Mouse (Mus musculus): ENCODE measurements around the gene Shb.
A peak's percentile ranks its signal among the peaks of the same experiment; 100 is the strongest.

The Shb gene

DNA sequence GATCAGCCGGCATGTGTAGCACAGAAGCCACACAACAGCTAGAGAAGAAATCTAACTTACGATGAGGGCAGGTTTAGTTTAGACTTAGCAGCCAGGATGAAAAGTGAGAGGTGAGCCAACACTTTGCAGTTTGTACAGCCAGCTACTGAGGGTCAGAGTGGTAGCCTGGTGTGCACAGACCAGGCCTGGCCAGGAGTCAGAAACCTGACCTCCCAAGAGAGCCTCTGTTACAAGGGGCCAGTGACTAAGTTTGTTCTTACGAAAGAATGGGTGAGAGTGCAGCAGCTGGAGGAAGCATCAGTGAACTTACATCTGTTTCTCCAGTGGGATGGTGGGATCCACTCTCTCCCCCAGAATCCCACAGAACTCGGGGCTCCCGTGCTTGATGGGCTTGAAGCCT lies 85.1 kb downstream of the Shb start:
- DNase-seq, result no peak

DNA sequence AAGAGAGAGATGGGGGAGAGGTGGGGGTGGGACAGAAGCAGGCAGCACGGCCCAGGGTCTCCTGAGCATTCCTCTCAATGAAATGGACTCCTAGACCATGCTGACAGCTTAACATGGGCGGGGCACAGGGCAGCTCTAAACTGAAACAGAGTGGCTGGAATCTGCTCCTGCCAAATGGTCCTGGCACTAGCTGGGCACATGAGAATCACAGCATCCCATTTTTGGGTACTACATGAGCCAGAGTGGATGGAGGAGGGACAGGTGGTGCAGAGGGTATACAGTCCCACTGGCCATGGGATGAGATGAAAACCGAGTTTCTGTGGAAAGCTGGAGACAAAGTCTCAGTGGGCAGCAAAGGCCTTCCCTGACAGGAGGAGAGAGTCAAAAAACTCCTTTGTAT lies 87.0 kb downstream of the Shb start:
- DNase-seq, result no peak

DNA sequence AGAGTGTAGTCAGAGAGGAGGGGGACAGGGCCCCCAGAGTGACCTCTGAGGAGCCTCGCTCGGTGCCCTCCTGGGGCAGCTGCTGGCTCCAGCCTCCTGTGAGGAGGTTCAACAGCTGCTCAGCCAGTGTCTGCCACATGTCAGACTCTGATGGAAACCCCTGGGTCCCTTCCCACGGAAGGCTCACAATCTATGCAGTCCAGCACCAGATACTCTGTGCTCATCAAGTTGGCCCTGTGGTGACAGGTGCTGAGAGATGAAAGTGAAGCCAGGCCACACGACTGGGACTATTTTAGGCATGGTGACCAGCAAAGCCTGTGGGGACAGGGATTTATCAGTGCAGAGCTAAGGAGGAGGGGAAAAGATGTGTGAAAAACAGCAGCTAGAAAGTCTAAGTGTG lies 87.5 kb downstream of the Shb start:
- no peak for DNase-seq

DNA sequence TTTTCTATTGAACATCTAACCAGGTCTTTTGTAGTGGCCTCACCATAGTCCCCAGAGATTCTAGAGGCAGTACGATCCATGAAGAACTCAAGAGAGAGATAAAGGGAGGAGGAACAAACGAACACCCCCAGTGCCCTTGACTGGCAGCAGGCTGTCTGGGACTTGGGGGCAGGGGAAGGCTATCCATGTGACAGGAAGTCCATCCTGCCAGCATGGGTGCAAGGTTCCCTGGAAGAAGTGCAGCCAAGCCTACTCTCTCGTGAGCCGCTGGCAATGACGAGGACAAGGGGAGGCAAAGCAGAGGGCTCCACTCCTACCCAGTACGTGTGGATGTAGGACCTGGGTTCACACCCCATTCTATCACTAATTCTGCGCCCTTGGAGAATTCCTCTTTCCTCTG lies 88.6 kb downstream of the Shb start:
- peak in 1 of 2 experiments; percentile 43 for DNase-seq

DNA sequence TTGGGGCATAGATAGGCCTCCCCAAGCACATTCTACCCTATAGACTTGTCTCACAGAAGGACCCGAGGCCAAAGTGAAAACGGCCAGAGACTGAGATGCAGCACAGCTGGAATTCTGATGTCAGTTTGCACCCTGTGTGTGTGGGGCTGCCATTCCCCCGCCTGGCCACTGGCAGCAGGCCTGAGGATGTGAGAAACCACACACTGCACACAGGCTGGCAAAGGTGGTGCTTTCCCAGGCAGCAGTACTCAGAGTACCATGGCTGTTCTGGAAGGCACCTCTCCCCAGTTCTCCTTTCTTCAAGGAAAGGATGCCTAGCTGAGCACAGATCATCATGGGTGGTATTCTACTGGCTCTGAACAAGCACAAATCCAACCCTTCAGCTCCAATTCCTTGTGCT lies 90.0 kb downstream of the Shb start:
- no peak for DNase-seq

DNA sequence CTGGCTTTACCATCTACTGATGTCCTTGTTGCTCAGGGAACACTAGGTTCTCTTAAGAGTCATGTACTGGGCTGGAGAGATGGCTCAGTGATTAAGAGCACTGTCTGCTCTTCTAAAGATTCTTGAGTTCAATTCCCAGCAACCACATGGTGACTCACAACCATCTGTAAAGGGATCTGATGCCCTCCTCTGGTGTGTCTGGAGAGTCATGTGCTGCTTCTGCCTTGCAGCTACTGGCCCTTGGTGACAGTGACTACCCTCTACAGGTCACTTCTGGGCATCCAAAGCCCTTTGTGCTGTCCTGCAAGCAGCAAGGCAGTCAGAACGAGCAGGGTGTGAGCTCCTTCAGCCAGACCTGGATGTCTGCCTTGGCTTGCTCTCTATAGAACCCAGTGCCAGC lies 90.5 kb downstream of the Shb start:
- DNase-seq, result no peak

DNA sequence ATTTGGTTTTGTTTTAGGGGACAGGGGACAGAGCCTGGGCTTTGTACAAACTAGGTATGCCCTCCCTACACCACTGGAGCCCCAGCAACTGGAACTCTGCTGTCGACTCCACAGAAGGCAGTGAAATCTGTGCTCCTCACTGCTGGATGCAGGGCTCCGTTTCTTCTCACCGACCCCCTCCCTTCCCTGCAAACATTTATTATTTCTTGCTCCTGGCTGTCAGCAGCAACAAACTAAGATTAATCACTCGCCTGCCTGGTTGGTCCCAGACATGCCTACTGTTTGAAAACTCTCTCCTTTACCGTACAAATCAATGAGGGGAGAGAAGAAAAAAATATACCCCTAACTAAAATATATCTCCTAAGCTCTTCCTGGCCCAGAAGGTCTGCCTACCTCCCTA lies 93.0 kb downstream of the Shb start:
- DNase-seq, result no peak

DNA sequence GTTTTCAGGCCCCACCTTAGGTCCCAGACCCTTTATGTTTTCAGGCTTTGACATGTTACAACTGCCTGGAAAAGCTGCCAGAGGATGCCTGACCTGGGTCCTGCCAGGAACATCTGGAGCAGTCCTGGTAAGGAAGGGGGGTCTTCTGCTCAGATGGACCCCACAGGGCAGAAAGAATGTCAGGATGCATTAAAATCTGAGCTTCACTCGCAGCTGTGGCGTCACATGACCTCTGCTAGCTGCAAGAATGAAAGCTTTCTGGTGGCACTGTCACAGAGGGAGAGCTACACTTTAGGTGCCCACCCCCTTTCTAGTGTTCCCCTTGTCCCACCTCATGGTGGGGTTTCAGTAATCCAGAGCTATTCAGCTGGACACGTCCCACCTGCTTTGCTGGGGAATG lies 95.3 kb downstream of the Shb start:
- no peak for DNase-seq

DNA sequence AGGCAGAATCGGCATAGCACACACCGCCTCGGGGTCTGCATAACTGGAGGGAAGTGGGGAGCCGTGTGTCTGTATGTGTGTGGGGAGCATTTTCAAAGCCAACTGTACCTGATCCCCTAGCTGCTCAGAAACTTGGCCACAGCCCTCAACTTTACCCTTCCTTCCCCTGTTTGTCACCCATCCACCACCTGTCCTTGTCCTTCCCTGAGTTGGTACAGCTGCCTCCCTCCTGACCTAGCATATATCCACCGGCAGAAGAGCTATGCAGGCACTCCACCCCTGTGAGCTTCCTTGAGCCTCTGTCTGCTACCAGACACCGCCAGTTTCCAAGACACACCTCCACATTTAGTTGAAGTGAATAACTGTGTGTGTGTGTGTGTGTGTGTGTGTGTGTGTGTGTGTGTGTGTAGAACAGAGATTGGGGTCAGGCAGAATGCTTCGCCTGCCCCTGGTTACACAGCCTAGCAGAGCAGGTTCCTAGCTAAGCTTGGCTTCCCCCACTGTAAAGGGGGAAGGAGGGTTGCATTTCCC lies 95.8 kb downstream of the Shb start:
- peak in 1 of 2 experiments; percentile 42 for DNase-seq

DNA sequence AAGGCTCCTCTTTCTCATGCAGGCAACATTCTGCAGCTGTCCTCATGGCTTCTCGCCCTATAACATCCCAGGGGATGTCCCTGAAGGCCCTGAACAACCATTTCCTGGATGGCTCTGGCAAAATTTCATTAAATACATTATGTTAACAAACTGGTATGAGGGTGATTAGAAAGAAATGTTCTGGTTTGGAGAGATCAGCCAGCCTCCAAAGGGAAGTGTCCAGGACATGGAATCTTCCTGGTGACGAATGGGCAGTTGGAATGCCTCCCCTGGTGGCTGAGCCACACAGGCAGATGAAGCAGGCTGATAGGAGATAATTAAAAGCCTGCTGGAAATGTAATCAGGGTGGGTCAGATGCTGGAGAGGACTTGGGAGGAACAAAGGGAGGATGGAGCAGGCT lies 96.4 kb downstream of the Shb start:
- peak; percentile 34 to 47 for DNase-seq

DNA sequence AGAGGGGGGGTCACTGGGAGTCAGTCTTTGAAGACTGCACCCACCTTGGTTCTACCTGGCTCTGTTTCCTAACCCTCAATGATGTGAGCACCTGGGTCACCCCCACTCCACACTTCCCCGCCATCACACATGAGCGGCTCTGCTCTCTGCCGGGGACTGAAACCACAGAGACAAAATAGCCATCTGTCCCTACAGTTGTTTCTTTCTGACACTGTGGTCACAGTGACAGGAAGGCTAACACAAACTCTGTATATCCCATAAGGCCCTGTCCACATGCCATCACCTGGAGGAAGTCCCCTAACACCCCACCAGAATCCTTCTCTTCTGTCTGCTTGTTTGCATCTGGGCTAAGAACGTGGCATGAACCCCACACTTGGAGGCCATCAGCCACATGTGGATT lies 97.6 kb downstream of the Shb start:
- DNase-seq, result no peak

DNA sequence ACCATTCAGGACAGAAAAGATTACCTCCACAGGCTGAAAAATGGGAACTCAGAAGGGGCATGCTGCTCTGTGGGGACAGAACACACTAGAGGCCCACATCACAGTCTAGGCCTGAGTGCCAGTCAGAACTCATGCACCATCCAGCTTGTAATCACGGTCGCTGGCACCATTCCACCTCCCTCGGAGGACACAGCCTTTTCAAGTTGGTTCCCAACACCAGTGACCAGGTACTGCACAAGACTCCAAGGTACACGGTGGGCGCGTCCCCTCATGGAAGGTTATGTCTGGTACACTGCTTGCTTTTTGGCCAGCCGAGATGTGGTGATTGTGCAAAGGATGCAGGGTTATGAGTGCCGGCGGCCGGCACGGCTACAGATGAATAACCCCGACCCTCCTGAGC lies 98.2 kb downstream of the Shb start:
- peak; percentile 34 to 55 for DNase-seq

DNA sequence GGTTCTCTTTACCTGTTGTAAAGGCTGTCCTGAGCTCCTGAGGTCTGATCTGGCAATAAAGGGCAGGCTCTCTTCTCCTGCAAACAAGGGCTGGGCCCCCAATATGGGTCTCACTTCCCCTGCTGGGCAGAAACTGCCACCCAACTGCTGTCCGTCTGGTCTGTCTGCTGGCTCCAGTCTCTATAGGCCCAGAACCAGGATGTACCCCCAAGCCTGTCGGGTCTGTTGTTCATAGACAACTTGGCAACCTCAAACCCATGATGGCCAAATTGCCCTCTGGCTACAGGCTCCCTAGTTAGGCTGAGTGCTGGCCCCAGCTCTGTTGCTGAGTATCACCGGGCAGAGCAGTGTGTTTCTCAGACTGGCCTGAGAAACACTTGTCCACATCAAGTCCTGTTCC lies 100.5 kb downstream of the Shb start:
- DNase-seq, result no peak

DNA sequence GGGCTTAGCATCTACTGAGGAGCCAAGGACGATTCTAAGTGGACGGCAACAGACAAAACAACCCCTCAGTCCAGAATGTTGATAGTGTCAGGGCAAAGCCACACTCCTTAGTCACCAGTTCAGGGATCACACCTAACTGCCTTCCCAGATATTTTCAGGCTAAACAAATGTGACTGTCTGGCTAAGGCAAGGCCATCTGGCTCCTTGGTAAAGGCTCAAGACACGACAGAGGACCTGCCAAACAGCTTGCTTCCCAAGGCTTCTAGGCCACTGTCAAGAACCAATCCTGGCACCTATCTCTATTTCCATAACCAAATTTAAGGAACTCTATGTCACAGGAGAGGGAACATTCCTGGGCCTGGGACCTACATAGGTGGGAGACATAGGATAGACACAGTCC lies 101.0 kb downstream of the Shb start:
- no peak for DNase-seq

DNA sequence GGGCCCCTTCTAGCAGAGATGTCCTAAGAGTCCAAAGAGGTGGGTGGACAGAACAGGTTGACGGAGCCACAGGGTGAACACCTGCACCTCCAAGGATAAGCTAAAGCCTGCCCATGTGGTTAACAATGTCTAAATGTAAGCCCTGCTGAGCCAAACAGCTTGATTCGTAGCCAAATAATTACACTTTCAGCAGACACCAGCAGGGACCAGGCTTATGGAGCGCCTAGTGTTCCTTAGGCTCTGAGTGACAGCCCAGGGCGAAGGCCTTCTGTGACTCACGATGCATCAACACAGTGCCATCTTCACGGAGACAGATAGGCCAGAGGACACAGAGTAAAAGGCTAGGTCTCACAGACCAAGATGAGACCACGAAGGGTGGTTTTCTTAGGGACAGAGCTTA lies 102.8 kb downstream of the Shb start:
- no peak for DNase-seq

DNA sequence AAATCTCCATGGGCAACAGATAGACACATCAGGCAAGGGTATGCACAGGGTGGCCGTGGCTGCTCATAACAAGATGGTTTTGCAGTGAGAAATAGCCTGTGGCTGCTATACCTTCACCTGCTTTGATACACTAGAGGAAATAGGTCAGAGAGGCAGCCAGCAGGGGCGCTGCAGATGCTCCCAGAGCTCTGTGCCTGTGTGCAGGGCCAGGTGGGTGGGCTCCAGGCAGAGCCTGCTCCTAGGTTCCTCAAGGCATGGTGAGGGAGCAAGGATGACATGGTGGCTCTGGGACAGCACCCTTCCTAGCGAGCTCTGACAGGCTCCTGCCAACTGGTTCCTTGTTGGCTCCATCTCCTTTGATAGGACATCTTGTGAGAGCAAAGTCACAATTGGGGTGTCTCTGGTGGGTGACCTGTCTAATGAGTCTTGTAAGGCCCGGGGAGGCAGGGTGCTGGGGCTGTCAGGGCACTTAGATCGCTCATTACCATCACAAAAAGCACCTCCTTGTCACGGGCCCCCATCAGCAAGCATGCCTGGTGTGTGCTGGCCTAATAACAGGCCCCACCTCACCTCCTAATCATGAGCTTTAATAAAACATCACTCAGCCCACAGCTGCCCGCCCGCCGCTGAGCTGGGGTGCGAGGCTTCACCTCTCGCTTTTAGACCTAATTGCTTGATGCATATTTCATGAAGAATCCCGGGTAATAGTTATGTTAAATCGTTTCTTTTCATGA lies 105.4 kb downstream of the Shb start:
- peak; percentile 70 to 77 for DNase-seq

DNA sequence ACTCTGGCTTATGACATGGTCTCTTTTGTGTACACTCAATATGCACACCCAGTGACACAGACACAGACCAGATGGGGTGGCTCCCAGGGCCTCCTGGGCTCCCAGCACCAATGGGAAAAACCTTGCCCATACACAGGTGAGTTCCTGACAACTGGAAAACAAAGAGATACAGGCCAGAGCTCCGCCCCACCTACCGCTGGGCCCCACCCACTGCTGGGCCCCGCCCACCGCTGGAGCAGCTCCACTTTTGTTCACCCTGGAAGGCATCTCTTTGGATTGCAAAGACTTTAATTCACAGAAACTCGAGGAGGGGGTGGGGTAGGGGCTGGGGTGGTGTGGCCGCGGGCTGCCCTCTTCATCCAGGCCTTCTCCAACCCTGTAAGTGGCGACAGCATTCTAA lies 108.9 kb downstream of the Shb start:
- peak; percentile 46 to 54 for DNase-seq

DNA sequence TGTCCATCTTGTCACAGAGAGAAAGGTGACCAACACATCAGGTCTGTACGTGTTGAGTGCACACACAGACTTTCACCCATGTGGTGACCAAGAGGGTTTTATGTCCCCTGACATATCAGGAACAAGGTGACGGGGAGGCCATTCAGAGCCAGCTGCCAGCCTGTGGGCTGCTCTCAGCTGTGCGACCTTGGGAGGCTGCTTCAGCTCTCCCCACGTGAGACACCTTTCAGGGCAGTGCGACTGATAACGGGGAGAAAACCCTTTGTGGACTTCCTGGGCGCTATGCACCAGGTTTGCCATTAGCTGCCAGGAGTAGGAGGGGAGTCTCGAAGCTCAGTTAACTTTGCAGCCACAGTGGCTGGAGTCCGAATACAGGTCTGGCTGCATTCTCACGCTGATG lies 109.6 kb downstream of the Shb start:
- DNase-seq, result no peak

DNA sequence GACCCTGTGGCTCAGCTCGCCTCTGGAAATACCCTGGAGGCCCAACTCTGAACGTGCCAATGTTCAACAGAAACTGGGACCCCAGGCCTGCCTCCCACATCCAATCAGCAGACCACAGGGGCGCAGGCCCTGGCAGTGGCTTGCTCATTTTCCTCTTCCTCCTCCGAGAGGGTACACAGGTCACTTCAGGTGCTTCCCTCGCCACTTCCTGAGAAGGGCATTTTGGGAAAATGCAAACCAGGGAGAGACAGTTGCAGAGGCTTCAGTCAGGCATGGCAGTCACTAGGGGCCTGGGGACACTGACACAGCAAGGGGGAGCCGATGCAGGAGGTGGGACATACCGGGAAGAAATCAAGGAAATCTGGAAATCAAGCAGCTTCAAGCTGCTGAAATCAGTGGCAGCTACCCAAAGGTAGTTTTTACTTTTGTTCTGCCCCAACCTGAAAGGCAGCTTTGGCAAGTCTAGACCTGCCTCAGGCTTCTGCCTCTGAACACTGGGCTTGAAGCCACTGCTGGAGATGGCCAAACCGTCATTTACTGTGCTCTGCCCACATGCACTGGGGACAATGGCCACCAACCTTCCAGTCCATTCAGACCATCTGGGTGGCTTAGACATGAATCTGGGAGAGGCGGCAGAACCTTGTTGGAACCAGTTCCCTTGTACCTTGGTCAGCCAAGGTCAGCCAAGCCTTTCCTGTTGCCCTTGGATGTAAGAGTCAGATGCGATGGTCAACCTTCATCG lies 110.6 kb downstream of the Shb start:
- peak in 1 of 2 experiments; percentile 47 for DNase-seq

DNA sequence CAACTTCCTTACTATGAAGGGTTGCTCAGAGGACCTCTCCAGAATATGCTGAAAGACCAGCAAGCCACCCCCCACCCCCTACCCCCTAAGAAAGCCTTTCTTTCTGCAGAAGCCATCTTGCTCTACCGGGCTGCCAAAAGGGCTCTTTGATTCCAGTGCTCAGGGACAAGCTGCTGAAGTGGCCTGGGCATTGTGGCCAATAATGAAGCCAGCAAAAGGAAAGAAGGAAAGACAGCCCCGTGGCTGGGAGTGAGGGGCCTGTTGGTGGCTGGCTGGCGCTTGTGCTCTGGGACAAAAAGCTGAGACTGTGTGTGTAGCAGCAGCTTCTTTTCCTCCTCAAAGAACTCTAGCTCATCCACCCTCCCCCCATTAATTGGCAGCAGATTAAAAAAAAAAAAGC lies 111.5 kb downstream of the Shb start:
- no peak for DNase-seq

DNA sequence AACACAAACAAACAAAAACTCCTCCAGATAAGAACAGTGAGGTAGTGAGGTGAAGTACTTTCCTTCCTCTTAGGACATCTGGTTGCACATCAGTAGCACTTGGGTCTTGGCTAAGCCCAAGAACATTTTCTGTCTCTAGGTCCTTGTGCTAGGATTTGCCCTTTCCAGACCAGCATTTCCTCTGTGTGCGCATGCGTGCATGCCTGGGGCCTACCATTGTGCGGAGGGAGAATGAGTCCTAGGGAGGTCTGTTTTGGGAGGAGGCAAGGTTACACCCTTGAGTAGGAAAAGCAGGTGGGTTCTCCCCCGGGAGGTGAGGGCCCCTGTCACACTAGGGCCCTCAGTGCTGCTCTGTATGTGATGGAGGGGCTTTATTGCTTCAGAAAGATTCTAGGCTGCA lies 113.2 kb downstream of the Shb start:
- DNase-seq, result no peak

DNA sequence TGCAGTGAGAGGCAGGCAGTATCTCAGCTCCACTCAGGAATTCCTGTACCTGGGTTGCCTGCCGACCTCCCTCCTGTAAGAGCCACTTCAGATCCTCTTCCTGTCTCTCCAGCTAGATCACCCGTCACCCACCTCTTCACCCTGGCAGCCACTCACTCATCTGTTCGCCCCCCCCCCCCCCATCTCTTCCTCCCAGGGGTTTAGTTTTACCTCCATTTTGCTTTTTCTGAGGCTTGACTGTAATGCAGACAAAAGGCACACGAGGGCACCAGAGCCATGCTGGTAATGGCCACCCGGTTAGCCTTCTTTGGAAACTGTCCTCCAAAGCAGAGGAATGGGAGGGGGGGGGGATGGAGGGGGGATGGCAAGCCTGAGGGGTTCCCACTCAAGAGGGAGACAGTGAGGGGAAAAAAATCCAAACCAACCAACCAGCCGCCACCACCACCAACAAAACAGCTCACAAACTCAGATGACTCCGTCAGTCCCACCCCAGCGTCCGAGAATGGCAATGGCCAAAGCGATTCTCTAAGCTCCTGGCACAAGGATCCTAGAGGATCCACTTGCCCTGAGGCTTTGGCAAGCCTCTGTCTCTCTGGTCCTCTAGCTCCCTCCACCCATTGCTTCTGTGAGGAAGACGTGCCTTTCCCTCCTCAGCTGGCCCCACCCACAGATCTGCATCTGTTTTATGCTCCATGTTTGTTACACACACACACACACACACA lies 113.9 kb downstream of the Shb start:
- peak; percentile 80 to 82 for DNase-seq

DNA sequence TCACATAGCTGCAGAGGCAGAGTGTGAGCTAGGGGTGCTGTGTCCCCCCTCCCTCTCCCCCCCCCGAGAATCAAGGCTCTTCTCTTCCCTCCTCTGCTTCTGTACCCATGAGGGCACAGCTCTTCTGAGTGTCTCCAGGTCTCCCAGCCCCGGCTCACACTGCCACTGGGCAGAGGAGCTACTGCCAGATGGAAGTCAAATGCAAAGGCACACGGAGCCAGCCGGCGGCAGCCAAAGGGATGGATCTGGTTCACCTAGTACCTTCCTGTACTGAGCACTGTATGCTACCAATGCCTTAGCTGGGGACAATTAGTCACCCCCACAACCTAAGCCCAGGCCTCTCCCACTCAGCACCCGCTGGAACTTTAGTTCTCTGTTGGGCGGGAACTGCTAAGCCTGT lies 116.0 kb downstream of the Shb start:
- DNase-seq, result no peak
